Mouse (Mus musculus) splenic B cell, adult 2 months (primary cell): ENCODE measurements at regions not wholly inside any gene's neighbourhood (a gene's known extent, or its start where the extent isn't known, plus 50 kb on each side); places are given as distances from the start of the nearest gene placed in this dataset.

Experiments used
- DNase-seq: peaks from one replicate; pipeline ENCODE4 v3.0.0-alpha.2; 2011; ENCODE audit warnings: low read depth, low spot score
- H3K27me3 ChIP-seq: 2 replicates; pipeline ENCODE4 v1.6.1; 2012; ENCODE audit warnings: mild to moderate bottlenecking, low read length, moderate library complexity, mixed read lengths; ENCODE audit not compliant: control insufficient read depth, poor library complexity, insufficient read depth, severe bottlenecking
- H3K36me3 ChIP-seq: 2 replicates; pipeline ENCODE4 v1.6.1; 2012; ENCODE audit warnings: mild to moderate bottlenecking, low read length, moderate library complexity, mixed read lengths; ENCODE audit not compliant: control insufficient read depth, poor library complexity, insufficient read depth, severe bottlenecking

GRCm38 (mm10) chr3:52633491-52634100 is 365.5 kb downstream of the Foxo1 start:
- no peaks in the 10 kb centered on the region for H3K36me3 ChIP-seq
- peak; percentile 82 for DNase-seq

GRCm38 (mm10) chr3:52632635-52633034 is 364.5 kb downstream of the Foxo1 start:
- H3K36me3 ChIP-seq: no peaks in the 10 kb centered on the region
- DNase-seq: no peak
- no peaks in the 10 kb centered on the region for H3K27me3 ChIP-seq

More at GRCm38 (mm10) chr3:52633491-52634100, 365.5 kb downstream of the Foxo1 start:
- no peaks in the 10 kb centered on the region for H3K27me3 ChIP-seq

GRCm38 (mm10) chr3:52630209-52630608 is 362.1 kb downstream of the Foxo1 start:
- DNase-seq: peak; percentile 36
- Histone ChIP-seq H3K27me3 (no peaks in the 10 kb centered on the region), H3K36me3 (no peaks in the 10 kb centered on the region)

GRCm38 (mm10) chr3:52625125-52625524 is 357.0 kb downstream of the Foxo1 start:
- DNase-seq: no peak
- no peaks in the 10 kb centered on the region for H3K36me3 ChIP-seq
- no peaks in the 10 kb centered on the region for H3K27me3 ChIP-seq

- no peaks in the 10 kb centered on the region for H3K36me3 ChIP-seq
- H3K27me3 ChIP-seq: no peaks in the 10 kb centered on the region
- DNase-seq: no peak
These were observed 354.4 kb downstream of the Foxo1 start for GRCm38 (mm10) chr3:52622530-52622929.

- no peaks in the 10 kb centered on the region for H3K36me3 ChIP-seq
- no peak for DNase-seq
- no peaks in the 10 kb centered on the region for H3K27me3 ChIP-seq
These were observed 353.8 kb downstream of the Foxo1 start for GRCm38 (mm10) chr3:52621936-52622335.

- no peaks in the 10 kb centered on the region for H3K27me3 ChIP-seq
- DNase-seq: no peak
- H3K36me3 ChIP-seq: no peaks in the 10 kb centered on the region
These were observed 350.7 kb downstream of the Foxo1 start for GRCm38 (mm10) chr3:52618925-52619224.

GRCm38 (mm10) chr3:52618212-52618924 is 350.2 kb downstream of the Foxo1 start:
- DNase-seq: peak; percentile 22
- no peaks in the 10 kb centered on the region for H3K36me3 ChIP-seq
- H3K27me3 ChIP-seq: no peaks in the 10 kb centered on the region

- H3K27me3 ChIP-seq: no peaks in the 10 kb centered on the region
- no peak for DNase-seq
These were observed 349.4 kb downstream of the Foxo1 start for GRCm38 (mm10) chr3:52617413-52618149.

GRCm38 (mm10) chr3:52611881-52612280 is 343.7 kb downstream of the Foxo1 start:
- H3K27me3 ChIP-seq: no peaks in the 10 kb centered on the region
- DNase-seq: no peak

More at GRCm38 (mm10) chr3:52617413-52618149, 349.4 kb downstream of the Foxo1 start:
- H3K36me3 ChIP-seq: no peaks in the 10 kb centered on the region

GRCm38 (mm10) chr3:52610466-52610865 is 342.3 kb downstream of the Foxo1 start:
- Histone ChIP-seq H3K27me3 (no peaks in the 10 kb centered on the region), H3K36me3 (no peaks in the 10 kb centered on the region)
- DNase-seq: no peak

More at GRCm38 (mm10) chr3:52611881-52612280, 343.7 kb downstream of the Foxo1 start:
- H3K36me3 ChIP-seq: no peaks in the 10 kb centered on the region

GRCm38 (mm10) chr3:52608086-52608426 is 339.9 kb downstream of the Foxo1 start:
- DNase-seq: no peak
- no peaks in the 10 kb centered on the region for H3K36me3 ChIP-seq

GRCm38 (mm10) chr3:52607379-52608085 is 339.4 kb downstream of the Foxo1 start:
- no peaks in the 10 kb centered on the region for H3K27me3 ChIP-seq
- H3K36me3 ChIP-seq: no peaks in the 10 kb centered on the region
- no peak for DNase-seq

More at GRCm38 (mm10) chr3:52608086-52608426, 339.9 kb downstream of the Foxo1 start:
- H3K27me3 ChIP-seq: no peaks in the 10 kb centered on the region

GRCm38 (mm10) chr3:52605261-52605771 is 337.2 kb downstream of the Foxo1 start:
- Histone ChIP-seq H3K36me3 (no peaks in the 10 kb centered on the region), H3K27me3 (no peaks in the 10 kb centered on the region)
- DNase-seq: no peak
